Mouse (Mus musculus) neutrophil, adult 5-6 weeks (primary cell): ENCODE measurements around the gene Itgb6. TPM values are rescaled to one million over a fixed set of nuclear protein-coding genes. Genes with fewer than 3 reads are reported as not detected.

Source experiments
- ATAC-seq: fragments of 151-379, 151-347 bp; 2 replicates; pipeline ENCODE4 v1.8.0; 2017; ENCODE audit warnings: mild to moderate bottlenecking, moderate TSS enrichment; ENCODE audit not compliant: insufficient number of reproducible peaks, poor library complexity, low FRiP score, severe bottlenecking; ENCODE audit errors: extremely low read depth
- total RNA-seq: library from RNA; stranded (forward); fragments of 200-1000 nt; gene quantifications from 2 replicates; pipeline ENCODE4 v1.2.3, GENCODE M21; 2017

Gene Itgb6
- total RNA-seq, 1 experiment from 2014 or later, result not detected

DNA sequence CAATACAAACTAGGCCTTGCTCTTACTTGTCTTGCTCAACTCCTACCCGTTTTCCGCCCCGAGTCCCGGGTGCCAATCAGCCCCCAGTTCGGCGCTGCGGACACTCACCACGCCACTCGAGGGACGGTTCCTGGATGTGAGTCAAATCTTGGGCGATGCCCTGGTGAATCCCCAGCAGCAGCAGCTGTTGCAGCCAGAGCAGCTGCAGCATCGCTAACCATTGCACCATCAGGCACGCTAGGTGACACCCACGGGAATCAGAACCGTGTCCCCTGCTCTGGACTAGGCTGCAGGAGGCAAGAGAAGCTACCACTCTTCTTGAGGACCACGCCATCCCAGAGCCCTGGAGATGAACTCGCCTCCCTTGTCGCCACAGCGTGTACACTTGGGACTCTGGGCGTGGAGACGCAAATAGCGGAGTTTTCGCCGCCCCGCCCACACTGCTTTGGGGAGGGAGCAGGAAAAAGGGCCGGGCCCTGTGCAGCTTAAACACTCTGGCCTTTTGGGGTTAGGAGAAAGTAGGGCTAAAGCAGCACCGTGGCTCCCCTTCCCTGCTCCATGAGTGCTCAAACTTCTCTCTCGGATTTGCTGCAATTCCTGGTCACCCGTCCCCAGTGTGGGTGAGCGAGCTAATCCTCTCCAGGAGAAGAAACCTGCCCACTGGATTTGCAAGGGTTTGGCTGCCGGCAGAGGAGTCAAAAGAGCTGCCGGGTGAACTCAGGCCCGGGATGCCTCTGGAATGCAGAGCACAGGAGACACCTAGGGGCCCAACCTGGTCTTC lies 169.4 kb downstream of the Itgb6 start, which contains the start of gene Pla2r1:
Gene Pla2r1, minus strand, starts transcription at position 407 of the 781 bp plus-strand sequence.
- ATAC-seq, result no peak

DNA sequence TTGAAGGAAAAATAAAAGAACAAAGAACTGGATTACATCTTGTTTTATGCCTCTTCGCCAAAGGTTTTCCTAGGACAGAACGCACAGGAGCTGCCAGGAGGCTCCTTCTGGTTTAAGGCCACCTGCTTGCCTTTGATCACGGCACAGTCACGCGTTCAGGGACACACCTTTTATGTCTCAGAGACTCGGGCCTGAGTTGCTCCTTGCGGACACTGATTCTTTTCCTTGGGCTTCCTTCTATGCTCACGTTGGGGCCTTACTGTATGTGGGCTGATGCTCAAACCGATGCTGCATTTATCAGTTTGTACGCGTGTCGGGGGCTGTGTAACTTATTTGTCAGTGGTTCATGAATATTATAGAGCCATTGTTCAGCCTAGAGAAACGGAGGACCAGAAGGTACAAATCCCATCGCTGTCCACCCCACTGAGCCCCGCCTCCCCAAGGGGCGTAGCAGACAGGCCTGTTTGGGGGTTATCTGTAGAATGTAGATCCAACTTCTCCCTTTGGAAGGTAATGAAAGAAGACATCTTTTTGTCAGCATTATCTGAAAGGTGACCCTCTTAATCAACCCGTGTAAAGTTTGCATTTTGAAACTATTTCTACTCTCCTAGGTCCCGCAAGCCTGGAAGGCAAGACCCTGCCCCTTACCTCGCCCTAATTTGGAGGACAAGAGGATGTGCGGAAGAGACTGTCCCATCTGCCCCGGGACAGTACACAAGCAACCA lies 170.1 kb downstream of the Itgb6 start:
- ATAC-seq, result no peak

DNA sequence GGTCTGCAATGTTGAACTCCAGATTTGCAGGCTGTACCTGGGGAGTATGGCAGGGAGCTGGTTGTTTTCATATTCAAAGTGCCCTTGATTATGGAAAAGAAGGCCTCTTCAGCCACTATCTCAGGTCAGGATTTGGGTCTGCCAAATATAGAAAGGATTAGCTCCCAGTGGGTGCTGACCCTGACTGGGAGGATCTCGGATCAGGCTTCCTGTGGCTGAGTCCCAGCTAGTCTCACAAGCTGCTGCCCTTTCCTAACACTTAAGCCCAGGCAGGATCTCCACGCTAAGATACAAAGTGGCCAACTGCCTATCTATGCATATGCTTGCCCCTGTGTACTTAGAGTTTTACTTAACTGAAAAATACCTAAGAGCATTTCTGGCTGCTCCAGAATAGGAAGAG lies 170.8 kb downstream of the Itgb6 start:
- no peak for ATAC-seq

DNA sequence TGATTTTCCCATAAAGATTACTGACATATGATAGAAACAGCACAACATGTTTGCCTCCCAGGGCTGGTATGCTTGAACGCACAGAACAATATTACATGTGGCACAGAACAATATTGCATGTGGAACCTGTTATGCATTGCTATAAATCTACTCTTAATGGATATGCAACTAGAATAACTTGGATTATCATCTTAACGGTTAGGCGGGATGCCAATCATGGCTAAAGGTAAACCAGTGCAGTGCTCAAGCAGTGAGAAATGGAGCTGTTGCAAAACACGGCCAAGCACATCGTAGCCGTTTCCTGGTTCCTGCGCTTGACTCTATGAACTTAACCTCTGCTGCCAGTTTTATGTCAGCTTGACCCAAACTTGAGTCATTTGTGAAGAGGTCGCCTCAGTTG lies 171.9 kb downstream of the Itgb6 start:
- no peak for ATAC-seq

DNA sequence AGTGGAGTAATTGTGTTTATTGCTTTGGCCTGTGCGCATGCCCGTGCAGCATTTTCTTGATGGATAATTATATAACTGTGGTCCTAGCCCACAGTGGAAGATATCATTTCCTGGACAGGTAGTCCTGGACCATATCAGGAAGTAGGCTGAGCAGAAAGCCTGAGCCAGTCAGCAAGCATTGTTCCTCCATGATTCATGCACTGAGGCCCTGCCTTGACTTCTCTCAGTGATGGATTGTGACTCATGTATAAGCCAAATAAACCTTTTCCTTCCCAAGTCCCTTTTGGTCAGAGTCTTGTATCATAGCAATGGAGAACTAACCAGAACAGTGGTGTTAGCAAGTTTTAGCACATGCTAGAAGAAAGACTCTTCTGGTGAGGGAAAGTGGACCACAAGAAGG lies 172.6 kb downstream of the Itgb6 start:
- ATAC-seq, result no peak

Other genes with a start within 250 kb of the Itgb6 start
- gene Pla2r1, start 169.3 kb downstream of the Itgb6 start, total RNA-seq, result not detected in 2 replicates
- gene Rbms1, start 240.5 kb upstream of the Itgb6 start, total RNA-seq, result 122 and 137 TPM in 2 replicates